Mouse (Mus musculus): ENCODE data around the gene Tcf7l1. TPM values are rescaled to one million over a fixed set of nuclear protein-coding genes. Genes with fewer than 3 reads are reported as not detected.

Gene Tcf7l1
- polyA plus RNA-seq, 1 experiment from 2014 or later: 5.7 TPM

GRCm38 (mm10) chr6:72694047-72694790, 94.8 kb downstream of the Tcf7l1 start:
- Histone ChIP-seq H3K9me3 (ENCODE audit: low read length) (no peaks in the 10 kb centered on the region), H3K9ac (replicated peaks) (no peak overlapping the region), H3K36me3 (replicated peaks; ENCODE audit: insufficient read depth, low read length) (no peaks in the 10 kb centered on the region), H3K27me3 (ENCODE audit: insufficient read depth, low read length) (no peaks in the 10 kb centered on the region), H3K4me3 (ENCODE audit: low read depth, low read length) (no peak overlapping the region), H3K27ac (ENCODE audit: low read depth) (0 out of 2 replicates have a peak overlapping the region, but pooled peaks have one; percentile 8), H3K4me2 (ENCODE audit: low read depth, low read length) (no peak overlapping the region), H3K4me1 (ENCODE audit: insufficient read depth) (peaks cover 11% of the 10 kb centered on the region)
- TF ChIP-seq EP300 (IDR thresholded peaks at IDR 0.05; ENCODE audit: low read depth) (0 out of 2 replicates have a peak, but pooled peaks have one; percentile 22), CTCF (IDR thresholded peaks at IDR 0.05; ENCODE audit: low read depth) (no peak)
- 53% methylated on average over 5 of the region's 5 CpGs for WGBS (ENCODE audit: insufficient replicate concordance)
- DNase-seq (no peak), ATAC-seq (no peak)

GRCm38 (mm10) chr6:72692469-72692868, 96.6 kb downstream of the Tcf7l1 start:
- Histone ChIP-seq H3K4me2 (ENCODE audit: low read depth, low read length) (no peak overlapping the region), H3K27ac (ENCODE audit: low read depth) (0 out of 2 replicates have a peak overlapping the region, but pooled peaks have one; percentile 29), H3K4me3 (ENCODE audit: low read depth, low read length) (no peak overlapping the region), H3K9me3 (ENCODE audit: low read length) (no peaks in the 10 kb centered on the region), H3K36me3 (replicated peaks; ENCODE audit: insufficient read depth, low read length) (no peaks in the 10 kb centered on the region), H3K4me1 (ENCODE audit: insufficient read depth) (peaks cover 11% of the 10 kb centered on the region), H3K9ac (replicated peaks) (no peak overlapping the region), H3K27me3 (ENCODE audit: insufficient read depth, low read length) (no peaks in the 10 kb centered on the region)
- TF ChIP-seq EP300 (IDR thresholded peaks at IDR 0.05; ENCODE audit: low read depth) (no peak), CTCF (IDR thresholded peaks at IDR 0.05; ENCODE audit: low read depth) (no peak)
- WGBS (ENCODE audit: insufficient replicate concordance): 64% methylated on average over 6 of the region's 6 CpGs
- ATAC-seq (no peak), DNase-seq (no peak)

- H3K27me3 ChIP-seq (ENCODE audit: insufficient read depth, low read length): no peaks in the 10 kb centered on the region
- ATAC-seq (no peak), DNase-seq (no peak)
- H3K4me3 ChIP-seq (ENCODE audit: low read depth, low read length): no peak overlapping the region
- H3K9ac ChIP-seq (replicated peaks): no peak overlapping the region
- H3K27ac ChIP-seq (ENCODE audit: low read depth): no peak overlapping the region
- H3K36me3 ChIP-seq (replicated peaks; ENCODE audit: insufficient read depth, low read length): no peaks in the 10 kb centered on the region
- WGBS (ENCODE audit: insufficient replicate concordance): 76% methylated on average over 9 of the region's 9 CpGs
- H3K4me1 ChIP-seq (ENCODE audit: insufficient read depth): peaks cover 7% of the 10 kb centered on the region
- no peak overlapping the region for H3K4me2 ChIP-seq (ENCODE audit: low read depth, low read length)
- H3K9me3 ChIP-seq (ENCODE audit: low read length): no peaks in the 10 kb centered on the region
- no peak for TF ChIP-seq CTCF (IDR thresholded peaks at IDR 0.05; ENCODE audit: low read depth)
- TF ChIP-seq EP300 (IDR thresholded peaks at IDR 0.05; ENCODE audit: low read depth): no peak
Measured at GRCm38 (mm10) chr6:72691549-72691948, 97.5 kb downstream of the Tcf7l1 start.

DNA sequence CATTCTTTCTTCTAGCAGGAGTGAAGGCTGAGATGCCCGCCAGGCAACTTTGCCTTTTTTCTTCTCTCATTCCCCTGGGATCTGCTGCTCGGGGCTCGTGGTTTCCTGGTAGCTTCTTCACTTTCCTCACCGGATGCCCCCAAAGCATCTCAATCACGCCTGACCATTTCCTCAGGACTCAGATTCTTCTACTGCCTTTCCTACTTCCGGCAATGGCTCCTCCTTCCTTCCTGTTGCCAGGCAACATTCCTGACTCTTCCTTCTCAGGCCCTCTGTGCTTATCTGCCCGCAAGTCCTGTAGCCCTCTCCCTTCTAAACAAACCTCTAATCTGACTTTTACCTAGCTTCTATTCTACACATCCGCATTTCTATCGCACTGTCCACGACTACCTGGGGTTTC, 98.5 kb downstream of the Tcf7l1 start:
- 39% methylated on average over 10 of the region's 10 CpGs for WGBS (ENCODE audit: insufficient replicate concordance)
- ATAC-seq: no peak
- Histone ChIP-seq H3K9ac (replicated peaks) (no peak overlapping the region), H3K27me3 (ENCODE audit: insufficient read depth, low read length) (no peaks in the 10 kb centered on the region), H3K27ac (ENCODE audit: low read depth) (no peak overlapping the region), H3K4me3 (ENCODE audit: low read depth, low read length) (no peak overlapping the region), H3K4me1 (ENCODE audit: insufficient read depth) (peaks cover 7% of the 10 kb centered on the region), H3K4me2 (ENCODE audit: low read depth, low read length) (no peak overlapping the region), H3K36me3 (replicated peaks; ENCODE audit: insufficient read depth, low read length) (no peaks in the 10 kb centered on the region), H3K9me3 (ENCODE audit: low read length) (no peaks in the 10 kb centered on the region)
- TF ChIP-seq EP300 (IDR thresholded peaks at IDR 0.05; ENCODE audit: low read depth): no peak
- no peak for TF ChIP-seq CTCF (IDR thresholded peaks at IDR 0.05; ENCODE audit: low read depth)
- no peak for DNase-seq

DNA sequence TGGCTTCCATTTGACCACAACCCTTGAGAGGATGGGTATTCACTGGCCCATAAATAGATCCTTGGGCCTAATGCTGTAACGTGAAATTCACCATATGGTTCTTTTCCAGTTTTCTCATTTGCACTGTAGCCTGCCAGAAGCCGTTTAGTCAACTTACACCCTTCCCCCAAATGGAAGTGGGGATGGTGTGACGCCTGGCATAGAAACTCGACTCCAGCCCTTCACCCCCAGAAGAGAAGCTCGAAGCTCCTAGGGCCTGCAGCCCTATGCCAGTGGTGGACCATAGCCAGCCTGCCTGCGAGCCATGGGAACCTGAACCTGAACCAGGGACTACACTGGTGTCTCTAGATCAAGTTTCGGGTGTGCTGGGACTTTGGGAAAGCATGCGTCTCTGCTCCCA, 99.1 kb downstream of the Tcf7l1 start:
- peaks cover 7% of the 10 kb centered on the region for H3K4me1 ChIP-seq (ENCODE audit: insufficient read depth)
- no peaks in the 10 kb centered on the region for H3K27me3 ChIP-seq (ENCODE audit: insufficient read depth, low read length)
- DNase-seq (no peak), ATAC-seq (no peak)
- H3K27ac ChIP-seq (ENCODE audit: low read depth): no peak overlapping the region
- no peak overlapping the region for H3K4me3 ChIP-seq (ENCODE audit: low read depth, low read length)
- H3K9me3 ChIP-seq (ENCODE audit: low read length): no peaks in the 10 kb centered on the region
- no peak overlapping the region for H3K4me2 ChIP-seq (ENCODE audit: low read depth, low read length)
- 78% methylated on average over 8 of the region's 8 CpGs for WGBS (ENCODE audit: insufficient replicate concordance)
- H3K36me3 ChIP-seq (replicated peaks; ENCODE audit: insufficient read depth, low read length): no peaks in the 10 kb centered on the region
- TF ChIP-seq EP300 (IDR thresholded peaks at IDR 0.05; ENCODE audit: low read depth) (no peak), CTCF (IDR thresholded peaks at IDR 0.05; ENCODE audit: low read depth) (no peak)
- H3K9ac ChIP-seq (replicated peaks): no peak overlapping the region

DNA sequence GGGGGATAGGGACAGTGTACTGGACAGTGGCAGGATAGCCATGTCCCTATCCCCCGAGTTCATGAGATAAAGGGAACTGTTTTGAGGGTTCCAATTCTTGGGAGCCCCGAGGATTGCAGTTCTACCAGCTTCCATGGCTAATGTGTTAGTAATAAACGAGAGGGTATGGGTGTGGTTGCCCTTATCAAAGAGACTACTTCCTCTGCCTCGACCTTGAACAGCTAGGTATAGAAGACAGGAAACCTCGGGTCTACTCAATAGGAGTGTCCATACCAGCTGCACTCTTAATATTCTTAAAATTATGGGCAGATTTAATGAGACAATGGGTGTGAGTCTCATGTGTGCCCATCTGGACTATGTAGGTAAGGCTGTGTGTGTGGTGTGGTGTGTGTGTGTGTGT, 100.0 kb downstream of the Tcf7l1 start:
- no peak overlapping the region for H3K9ac ChIP-seq (replicated peaks)
- DNase-seq: no peak
- no peak overlapping the region for H3K4me3 ChIP-seq (ENCODE audit: low read depth, low read length)
- H3K4me1 ChIP-seq (ENCODE audit: insufficient read depth): peaks cover 7% of the 10 kb centered on the region
- H3K36me3 ChIP-seq (replicated peaks; ENCODE audit: insufficient read depth, low read length): no peaks in the 10 kb centered on the region
- H3K4me2 ChIP-seq (ENCODE audit: low read depth, low read length): no peak overlapping the region
- H3K27ac ChIP-seq (ENCODE audit: low read depth): no peak overlapping the region
- TF ChIP-seq EP300 (IDR thresholded peaks at IDR 0.05; ENCODE audit: low read depth): no peak
- no peak for TF ChIP-seq CTCF (IDR thresholded peaks at IDR 0.05; ENCODE audit: low read depth)
- WGBS (ENCODE audit: insufficient replicate concordance): 41% methylated on average over 5 of the region's 5 CpGs
- H3K9me3 ChIP-seq (ENCODE audit: low read length): no peaks in the 10 kb centered on the region
- no peaks in the 10 kb centered on the region for H3K27me3 ChIP-seq (ENCODE audit: insufficient read depth, low read length)
- no peak for ATAC-seq
